Mouse (Mus musculus) heart, postnatal 0 days (tissue): ENCODE data around the gene Orm2.

Experiments used
- CTCF ChIP-seq: IDR thresholded peaks from 2 replicates; pipeline ENCODE4 v1.5.1; 2016; ENCODE audit warnings: antibody characterized with exemption, control low read depth, low read depth
- EP300 ChIP-seq: IDR thresholded peaks from 2 replicates; pipeline ENCODE4 v1.6.1; 2016; ENCODE audit warnings: antibody characterized with exemption, low read depth

DNA sequence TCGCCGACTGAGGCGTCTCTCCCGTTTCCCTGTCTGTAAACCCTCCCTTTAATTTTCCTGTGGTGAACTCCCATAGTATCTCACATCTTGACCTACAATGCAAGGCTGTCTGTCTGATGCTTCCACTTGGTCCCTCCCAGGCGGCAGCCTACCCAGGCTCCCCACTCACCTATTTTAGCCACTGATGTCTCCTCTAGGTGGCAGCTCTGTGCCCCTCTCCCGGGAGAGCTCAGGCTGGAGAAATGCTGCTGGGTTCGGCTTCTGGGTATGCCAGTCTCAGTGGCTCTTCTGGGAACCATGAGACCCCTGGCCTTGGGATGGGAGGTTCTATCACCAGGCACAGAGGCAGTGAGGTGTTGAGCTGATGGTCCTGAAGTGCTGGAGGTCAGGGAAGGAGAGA is 15.2 kb downstream of the Orm2 start:
- TF ChIP-seq EP300 (no peak), CTCF (peak; percentile 31)
